In genomic region chr10:69803135-69803756, GRCm38 (mm10) we compare ENCODE assay signal across 9 mouse cellular contexts.
A peak's percentile ranks its signal among the peaks of the same experiment; 100 is the strongest.
DNase-seq lines count a peak whose midpoint lies in the region; ATAC-seq and TF ChIP-seq lines count a peak whose summit lies in the region.
"Had no signal": no experiment of that assay in that cellular context is flagged by ENCODE, and none has a peak within 500 bp of the region (broad histone marks: within the 10 kb centered on the region; RNA-seq: fewer than 3 reads in every experiment).

No protein-coding gene starts in this region.

- ATAC-seq in lung, postnatal 0 days, result no peak
- no peak for ATAC-seq in liver, embryonic 11.5 days (replicated peaks; ENCODE audit: low FRiP score)

- no peak overlapping the region for H3K9ac ChIP-seq in lung, postnatal 0 days (replicated peaks; ENCODE audit: low read depth)
- H3K9ac ChIP-seq in liver, embryonic 11.5 days (ENCODE audit: low read depth, low read length), result no peak overlapping the region

- DNase-seq in embryo, embryonic 10 days (ENCODE audit: low spot score), result peak; percentile 69
- no peak for DNase-seq in embryo, embryonic 9.5 days (ENCODE audit: extremely low spot score)
- DNase-seq in frontal cortex, postnatal 10 days (ENCODE audit: low spot score in 2 of 2), result peak; percentile 31 to 53
- DNase-seq in limb, embryonic 10.5 days (ENCODE audit: low spot score), result peak; percentile 47
- DNase-seq in right cerebral cortex, adult 2 months (ENCODE audit: low spot score in 2 of 2), result peak; percentile 84 to 91
- DNase-seq in urinary bladder, postnatal 4 days (ENCODE audit: low spot score in 2 of 2), result no peak
- no peak for DNase-seq in lung, postnatal 0 days (ENCODE audit: low spot score)
- no peak for DNase-seq in liver, embryonic 11.5 days (ENCODE audit: low spot score)
- DNase-seq: kidney, adult 11 months had no signal

- no peak overlapping the region for H3K4me3 ChIP-seq in limb, embryonic 10.5 days
- H3K4me3 ChIP-seq in lung, postnatal 0 days (ENCODE audit: low read depth, low read length), result no peak overlapping the region
- H3K4me3 ChIP-seq in liver, embryonic 11.5 days (ENCODE audit: low read depth, low read length), result no peak overlapping the region

- TF ChIP-seq CTCF in lung, postnatal 0 days (IDR thresholded peaks at IDR 0.05), result no peak

- H3K27me3 ChIP-seq in limb, embryonic 10.5 days (ENCODE audit: low read depth, poor library complexity, severe bottlenecking), result no peaks in the 10 kb centered on the region
- no peaks in the 10 kb centered on the region for H3K27me3 ChIP-seq in lung, postnatal 0 days (replicated peaks; ENCODE audit: insufficient read depth, low read length)
- H3K27me3 ChIP-seq in liver, embryonic 11.5 days (replicated peaks; ENCODE audit: control insufficient read depth, insufficient read depth, low read length), result no peaks in the 10 kb centered on the region

- H3K4me2 ChIP-seq in lung, postnatal 0 days (replicated peaks; ENCODE audit: low read depth, low read length), result no peak overlapping the region
- no peak overlapping the region for H3K4me2 ChIP-seq in liver, embryonic 11.5 days

- no peak for TF ChIP-seq EP300 in lung, postnatal 0 days (IDR thresholded peaks at IDR 0.05)

- WGBS in limb, embryonic 10.5 days, result 92% methylated on average over 14 of the region's 14 CpGs
- WGBS in lung, postnatal 0 days, result 80% methylated on average over 14 of the region's 14 CpGs
- WGBS in liver, embryonic 11.5 days, result 84% methylated on average over 14 of the region's 14 CpGs

- no peaks in the 10 kb centered on the region for H3K4me1 ChIP-seq in limb, embryonic 10.5 days
- no peaks in the 10 kb centered on the region for H3K4me1 ChIP-seq in lung, postnatal 0 days (ENCODE audit: insufficient read depth, low read depth, low read length)
- no peaks in the 10 kb centered on the region for H3K4me1 ChIP-seq in liver, embryonic 11.5 days (replicated peaks; ENCODE audit: control insufficient read depth, insufficient read depth, low read length)

- H3K36me3 ChIP-seq in limb, embryonic 10.5 days, result no peaks in the 10 kb centered on the region
- H3K36me3 ChIP-seq in lung, postnatal 0 days (ENCODE audit: insufficient read depth, low read length), result no peaks in the 10 kb centered on the region
- no peaks in the 10 kb centered on the region for H3K36me3 ChIP-seq in liver, embryonic 11.5 days (ENCODE audit: control insufficient read depth, insufficient read depth, low read length)

- H3K27ac ChIP-seq in limb, embryonic 10.5 days, result no peak overlapping the region
- H3K27ac ChIP-seq in lung, postnatal 0 days (ENCODE audit: low read length), result no peak overlapping the region
- H3K27ac ChIP-seq in liver, embryonic 11.5 days (ENCODE audit: low read depth, low read length), result no peak overlapping the region

- H3K9me3 ChIP-seq in limb, embryonic 10.5 days (replicated peaks), result no peaks in the 10 kb centered on the region
- H3K9me3 ChIP-seq in lung, postnatal 0 days (ENCODE audit: low read length), result no peaks in the 10 kb centered on the region
- H3K9me3 ChIP-seq in liver, embryonic 11.5 days (ENCODE audit: control insufficient read depth, low read length), result no peaks in the 10 kb centered on the region

Comparison
In these comparisons a context has a peak if more than half of its experiments do, and no peak if none do; other contexts are left out.
1. DNase-seq: peak in embryo, embryonic 10 days (single experiment), frontal cortex, postnatal 10 days (2 of 2), limb, embryonic 10.5 days (single experiment) and right cerebral cortex, adult 2 months (2 of 2); none in embryo, embryonic 9.5 days (single experiment), urinary bladder, postnatal 4 days (0 of 2), lung, postnatal 0 days (single experiment) and liver, embryonic 11.5 days (single experiment).